Mouse (Mus musculus): ENCODE data around the gene Socs4. TPM values are rescaled to one million over a fixed set of nuclear protein-coding genes. Genes with fewer than 3 reads are reported as not detected.

Gene Socs4
- polyA plus RNA-seq, 1 experiment, result 2.7 TPM

DNA sequence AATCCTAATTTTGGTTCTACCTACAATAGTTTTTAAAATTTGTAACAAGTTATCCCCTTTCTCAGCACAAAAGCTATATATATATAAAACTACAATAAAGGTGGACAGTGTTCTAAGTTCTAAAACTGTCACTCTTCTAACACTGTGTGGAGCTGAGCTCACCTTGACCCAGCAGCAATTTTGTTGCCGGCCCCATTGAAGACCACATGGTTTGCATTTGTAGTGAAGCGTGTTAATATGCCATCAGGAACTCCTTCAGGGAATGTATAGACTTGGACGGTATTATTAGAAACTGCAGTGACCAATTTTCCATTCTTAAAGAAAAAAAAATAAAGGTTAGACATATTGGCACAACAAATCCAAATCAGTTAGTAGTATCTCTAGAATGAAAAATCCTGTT, 3.0 kb upstream of the Socs4 start:
- WGBS, result 89% methylated on average over 3 of the region's 3 CpGs
- Histone ChIP-seq H3K36me3 (ENCODE audit: control insufficient read depth, insufficient read depth, low read length) (peaks cover 14% of the 10 kb centered on the region), H3K4me3 (ENCODE audit: low read depth, low read length) (no peak overlapping the region)

DNA sequence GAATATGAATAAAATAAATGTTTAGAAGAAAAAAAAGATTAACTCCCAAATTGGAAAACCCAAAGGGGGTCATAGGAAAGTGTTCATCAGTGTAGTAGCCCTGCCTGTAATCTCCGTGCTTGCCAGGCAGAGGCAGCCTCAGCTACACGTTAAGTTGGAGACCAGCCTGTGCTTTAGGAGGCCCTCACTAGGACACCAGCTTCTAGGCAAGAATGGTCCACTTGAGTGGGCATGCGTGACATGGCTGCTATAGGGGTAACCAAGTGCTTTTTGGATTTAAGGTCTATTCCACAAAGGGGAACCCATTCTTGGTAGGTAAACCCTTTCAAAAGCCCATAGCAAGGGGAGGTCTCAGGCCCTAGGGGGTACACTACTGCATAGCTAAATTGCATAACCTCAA, 1.3 kb upstream of the Socs4 start:
- no peaks in the 10 kb centered on the region for H3K27me3 ChIP-seq (ENCODE audit: control insufficient read depth, insufficient read depth, low read length)
- no peak overlapping the region for H3K4me3 ChIP-seq (ENCODE audit: low read depth, low read length)
- no peak overlapping the region for H3K27ac ChIP-seq (ENCODE audit: insufficient read depth, low read depth, low read length)
- WGBS, result 23% methylated on average over 3 of the region's 3 CpGs
- H3K36me3 ChIP-seq (ENCODE audit: control insufficient read depth, insufficient read depth, low read length), result peaks cover 8% of the 10 kb centered on the region; the same call in 1 of the 2 replicates
- no peaks in the 10 kb centered on the region for H3K4me1 ChIP-seq (ENCODE audit: control insufficient read depth, insufficient read depth, insufficient read length, low read length)
- TF ChIP-seq POLR2A (IDR thresholded peaks at IDR 0.05; ENCODE audit: low read depth, low read length) (no peak), CTCF (IDR thresholded peaks at IDR 0.05; ENCODE audit: extremely low read depth, insufficient read length, insufficient replicate concordance, low read depth, low read length) (no peak)

More for the DNA sequence above, 3.0 kb upstream of the Socs4 start:
- no peaks in the 10 kb centered on the region for H3K4me1 ChIP-seq (ENCODE audit: control insufficient read depth, insufficient read depth, insufficient read length, low read length)
- H3K27me3 ChIP-seq (ENCODE audit: control insufficient read depth, insufficient read depth, low read length), result no peaks in the 10 kb centered on the region
- TF ChIP-seq CTCF (IDR thresholded peaks at IDR 0.05; ENCODE audit: extremely low read depth, insufficient read length, insufficient replicate concordance, low read depth, low read length) (no peak), POLR2A (IDR thresholded peaks at IDR 0.05; ENCODE audit: low read depth, low read length) (no peak)
- H3K27ac ChIP-seq (ENCODE audit: insufficient read depth, low read depth, low read length), result no peak overlapping the region

DNA sequence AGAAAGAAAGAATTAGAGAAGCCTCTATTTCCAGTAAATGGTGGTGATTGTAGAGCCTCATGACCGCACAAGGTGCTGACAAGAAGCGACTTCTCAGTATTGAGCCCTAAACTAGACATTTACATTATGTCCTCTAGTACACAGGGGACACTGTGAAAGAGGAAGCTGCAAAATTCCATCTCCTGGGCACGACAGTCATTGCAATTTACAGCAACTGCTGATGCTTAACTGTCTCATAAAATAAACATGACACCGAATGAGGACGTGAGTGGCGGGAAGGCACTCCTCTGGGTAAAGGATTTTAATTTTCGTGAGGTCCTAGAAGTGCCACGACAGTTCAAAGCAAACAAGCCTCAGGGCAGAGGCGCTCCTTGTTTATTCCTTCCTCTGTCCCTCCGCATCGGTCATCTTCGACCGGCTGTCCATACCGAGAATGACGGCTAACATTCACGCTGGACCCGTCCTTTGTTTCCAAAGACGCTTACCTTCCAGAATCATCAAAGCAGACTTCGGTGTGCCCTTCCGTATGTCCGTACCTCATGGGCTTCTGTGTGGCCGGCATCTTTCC, 611 bp upstream of the Socs4 start:
- Histone ChIP-seq H3K4me1 (ENCODE audit: control insufficient read depth, insufficient read depth, insufficient read length, low read length) (no peaks in the 10 kb centered on the region), H3K27ac (ENCODE audit: insufficient read depth, low read depth, low read length) (no peak overlapping the region), H3K36me3 (ENCODE audit: control insufficient read depth, insufficient read depth, low read length) (peaks cover 6% of the 10 kb centered on the region; the same call in 1 of the 2 replicates), H3K27me3 (ENCODE audit: control insufficient read depth, insufficient read depth, low read length) (no peaks in the 10 kb centered on the region), H3K4me3 (ENCODE audit: low read depth, low read length) (peak overlapping the region; percentile 79)
- TF ChIP-seq CTCF (IDR thresholded peaks at IDR 0.05; ENCODE audit: extremely low read depth, insufficient read length, insufficient replicate concordance, low read depth, low read length), result no peak
- TF ChIP-seq POLR2A (IDR thresholded peaks at IDR 0.05; ENCODE audit: low read depth, low read length), result no peak
- WGBS, result 2% methylated on average over 22 of the region's 22 CpGs

DNA sequence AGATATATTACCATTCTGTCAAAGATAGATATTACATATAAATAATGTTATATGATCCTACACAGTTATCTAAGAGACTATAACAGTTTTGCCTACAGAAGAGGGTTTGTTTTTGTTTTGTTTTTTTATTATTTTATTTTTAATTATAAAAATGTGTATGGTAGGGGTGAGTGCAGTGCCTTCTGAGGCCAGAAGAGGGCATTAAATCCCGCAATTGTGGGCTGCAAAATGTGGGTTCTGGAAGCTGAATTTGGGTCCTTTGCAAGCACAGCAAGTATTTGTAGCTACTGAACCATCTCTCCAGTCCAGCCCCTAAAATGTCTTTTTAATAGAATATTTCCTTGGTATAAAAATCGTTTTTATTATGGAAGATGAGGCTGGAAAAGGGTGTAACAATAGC, 2.3 kb downstream of the Socs4 start:
- TF ChIP-seq CTCF (IDR thresholded peaks at IDR 0.05; ENCODE audit: extremely low read depth, insufficient read length, insufficient replicate concordance, low read depth, low read length), result peak; percentile 18; the same call in 1 of the 2 replicates
- TF ChIP-seq POLR2A (IDR thresholded peaks at IDR 0.05; ENCODE audit: low read depth, low read length), result no peak
- peaks cover 5% of the 10 kb centered on the region; the same call in 1 of the 2 replicates for H3K36me3 ChIP-seq (ENCODE audit: control insufficient read depth, insufficient read depth, low read length)
- H3K27me3 ChIP-seq (ENCODE audit: control insufficient read depth, insufficient read depth, low read length), result no peaks in the 10 kb centered on the region
- 79% methylated on average over 2 of the region's 2 CpGs for WGBS
- H3K4me1 ChIP-seq (ENCODE audit: control insufficient read depth, insufficient read depth, insufficient read length, low read length), result peaks cover 3% of the 10 kb centered on the region; the same call in 1 of the 2 replicates
- no peak overlapping the region for H3K4me3 ChIP-seq (ENCODE audit: low read depth, low read length)
- no peak overlapping the region for H3K27ac ChIP-seq (ENCODE audit: insufficient read depth, low read depth, low read length)

DNA sequence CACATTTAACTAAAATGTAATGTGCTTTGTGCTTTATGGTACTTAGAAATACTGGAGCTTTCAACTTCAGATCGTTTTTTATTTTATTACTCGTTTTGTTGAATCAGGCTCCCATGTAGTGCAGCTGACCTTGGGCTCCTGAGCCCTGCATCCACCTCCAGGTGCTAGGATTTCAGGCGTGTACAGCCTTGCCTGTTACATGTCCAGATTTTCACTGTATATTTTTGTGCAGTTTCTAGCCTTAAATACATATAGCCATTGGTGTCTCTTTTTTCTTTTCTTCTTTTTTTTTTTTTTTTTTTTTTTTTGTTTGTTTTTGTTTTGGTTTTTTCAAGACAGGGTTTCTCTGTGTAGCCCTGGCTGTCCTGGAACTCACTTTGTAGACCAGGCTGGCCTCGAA, 4.8 kb downstream of the Socs4 start:
- H3K4me3 ChIP-seq (ENCODE audit: low read depth, low read length), result no peak overlapping the region
- no peak for TF ChIP-seq POLR2A (IDR thresholded peaks at IDR 0.05; ENCODE audit: low read depth, low read length)
- no peak for TF ChIP-seq CTCF (IDR thresholded peaks at IDR 0.05; ENCODE audit: extremely low read depth, insufficient read length, insufficient replicate concordance, low read depth, low read length)
- H3K4me1 ChIP-seq (ENCODE audit: control insufficient read depth, insufficient read depth, insufficient read length, low read length), result peaks cover 3% of the 10 kb centered on the region; the same call in 1 of the 2 replicates
- WGBS, result 73% methylated on average over 4 of the region's 4 CpGs
- H3K27ac ChIP-seq (ENCODE audit: insufficient read depth, low read depth, low read length), result no peak overlapping the region
- no peaks in the 10 kb centered on the region for H3K27me3 ChIP-seq (ENCODE audit: control insufficient read depth, insufficient read depth, low read length)
- H3K36me3 ChIP-seq (ENCODE audit: control insufficient read depth, insufficient read depth, low read length), result peaks cover 5% of the 10 kb centered on the region; the same call in 1 of the 2 replicates

DNA sequence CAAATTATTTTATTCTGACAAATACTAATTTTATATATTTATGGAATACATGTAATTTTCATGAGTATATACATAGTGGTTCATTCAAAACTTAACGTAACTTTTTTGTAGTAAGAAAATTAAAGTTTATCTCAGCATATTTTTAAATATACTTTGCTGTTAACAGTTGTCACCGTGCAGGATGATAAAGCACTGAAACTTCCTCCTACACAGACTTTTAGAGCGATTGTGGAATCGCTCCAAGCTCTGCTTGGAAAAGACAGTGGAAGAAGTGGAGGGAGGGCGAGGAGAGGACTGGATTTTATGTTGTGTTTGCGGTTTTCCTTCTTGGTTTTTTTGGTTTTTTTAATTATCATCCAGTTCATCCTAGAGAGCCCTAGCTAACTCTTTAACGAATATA, 6.8 kb downstream of the Socs4 start:
- Histone ChIP-seq H3K27ac (ENCODE audit: insufficient read depth, low read depth, low read length) (no peak overlapping the region), H3K36me3 (ENCODE audit: control insufficient read depth, insufficient read depth, low read length) (peaks cover 6% of the 10 kb centered on the region; the same call in 1 of the 2 replicates), H3K27me3 (ENCODE audit: control insufficient read depth, insufficient read depth, low read length) (no peaks in the 10 kb centered on the region), H3K4me1 (ENCODE audit: control insufficient read depth, insufficient read depth, insufficient read length, low read length) (peaks cover 3% of the 10 kb centered on the region; the same call in 1 of the 2 replicates), H3K4me3 (ENCODE audit: low read depth, low read length) (no peak overlapping the region)
- no peak for TF ChIP-seq CTCF (IDR thresholded peaks at IDR 0.05; ENCODE audit: extremely low read depth, insufficient read length, insufficient replicate concordance, low read depth, low read length)
- no peak for TF ChIP-seq POLR2A (IDR thresholded peaks at IDR 0.05; ENCODE audit: low read depth, low read length)
- 63% methylated on average over 7 of the region's 7 CpGs for WGBS

DNA sequence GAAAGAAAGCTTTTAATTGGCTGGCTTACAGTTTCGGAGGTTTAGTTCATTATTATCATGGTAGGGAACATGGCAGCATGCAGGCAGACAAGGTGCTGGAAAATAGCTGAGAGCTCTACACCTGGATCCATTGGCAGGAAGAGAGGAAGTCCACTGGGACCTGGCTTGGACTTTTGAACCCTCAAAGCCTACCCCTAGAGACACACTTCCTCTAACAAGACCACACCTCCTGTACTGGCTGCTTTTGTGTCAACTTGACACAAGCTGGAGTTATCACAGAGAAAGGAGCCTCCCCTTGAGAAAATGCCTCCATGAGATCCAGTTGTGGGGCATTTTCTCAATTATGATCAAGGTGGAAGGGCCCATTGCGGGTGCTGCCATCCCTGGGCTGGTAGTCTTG, 8.5 kb downstream of the Socs4 start:
- H3K4me3 ChIP-seq (ENCODE audit: low read depth, low read length), result no peak overlapping the region
- H3K4me1 ChIP-seq (ENCODE audit: control insufficient read depth, insufficient read depth, insufficient read length, low read length), result peaks cover 3% of the 10 kb centered on the region; the same call in 1 of the 2 replicates
- H3K36me3 ChIP-seq (ENCODE audit: control insufficient read depth, insufficient read depth, low read length), result peaks cover 13% of the 10 kb centered on the region
- TF ChIP-seq POLR2A (IDR thresholded peaks at IDR 0.05; ENCODE audit: low read depth, low read length), result no peak
- no peak for TF ChIP-seq CTCF (IDR thresholded peaks at IDR 0.05; ENCODE audit: extremely low read depth, insufficient read length, insufficient replicate concordance, low read depth, low read length)
- no peaks in the 10 kb centered on the region for H3K27me3 ChIP-seq (ENCODE audit: control insufficient read depth, insufficient read depth, low read length)
- peak overlapping the region; percentile 46 for H3K27ac ChIP-seq (ENCODE audit: insufficient read depth, low read depth, low read length)
- 57% methylated on average over 2 of the region's 2 CpGs for WGBS

Measured in small intestine, adult 2 months (tissue).